Mouse (Mus musculus): ENCODE measurements around the gene Ercc8.

Gene Ercc8

DNA sequence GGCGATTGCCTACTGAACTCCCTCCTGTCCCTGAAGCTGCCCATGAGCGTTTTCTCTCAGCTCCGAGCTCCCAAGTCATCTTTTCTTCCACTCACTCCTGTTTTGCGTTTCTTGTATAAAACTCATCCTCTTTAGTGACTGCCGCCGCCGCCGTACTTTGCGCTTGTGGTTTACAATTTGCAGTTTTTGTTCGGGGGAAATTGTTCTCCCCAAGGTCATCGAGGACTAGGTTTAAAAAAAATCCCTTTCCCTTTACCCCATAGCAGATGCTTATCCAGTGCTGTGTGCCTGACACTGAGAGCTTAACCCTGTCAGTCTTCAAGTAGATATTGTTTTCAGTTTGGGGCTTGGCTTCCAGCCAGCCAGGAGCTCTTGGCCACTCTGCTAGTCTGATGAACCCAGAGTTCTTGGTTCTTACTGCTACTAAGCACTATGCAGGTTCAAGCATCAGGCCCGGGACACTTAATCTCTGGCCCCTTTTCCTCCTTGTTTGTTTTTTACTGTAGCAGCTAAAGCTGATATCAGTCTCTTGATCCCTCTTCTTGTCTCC, 56.8 kb downstream of the Ercc8 start:
- DNase-seq (ENCODE audit: low read depth, low spot score): no peak

DNA sequence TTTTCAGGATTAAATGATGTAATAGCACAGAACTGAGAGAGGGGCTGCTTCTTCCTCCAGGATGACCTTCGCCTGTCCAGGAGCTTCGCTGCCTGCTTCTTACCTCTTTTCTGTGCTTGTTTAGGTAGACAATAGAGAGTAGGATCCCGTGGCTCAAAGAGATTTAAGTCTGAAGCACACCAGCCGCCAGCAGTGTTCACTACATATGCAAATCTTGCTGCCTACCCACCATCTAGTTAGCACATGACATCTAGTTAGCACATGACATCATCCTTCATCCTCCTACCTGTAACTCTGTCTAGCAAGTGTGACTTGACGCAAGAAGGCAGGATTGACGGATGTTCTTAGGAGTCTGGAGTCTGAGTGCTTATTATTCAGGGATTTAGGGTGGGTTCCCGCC, 61.2 kb downstream of the Ercc8 start:
- DNase-seq (ENCODE audit: low read depth, low spot score): no peak

DNA sequence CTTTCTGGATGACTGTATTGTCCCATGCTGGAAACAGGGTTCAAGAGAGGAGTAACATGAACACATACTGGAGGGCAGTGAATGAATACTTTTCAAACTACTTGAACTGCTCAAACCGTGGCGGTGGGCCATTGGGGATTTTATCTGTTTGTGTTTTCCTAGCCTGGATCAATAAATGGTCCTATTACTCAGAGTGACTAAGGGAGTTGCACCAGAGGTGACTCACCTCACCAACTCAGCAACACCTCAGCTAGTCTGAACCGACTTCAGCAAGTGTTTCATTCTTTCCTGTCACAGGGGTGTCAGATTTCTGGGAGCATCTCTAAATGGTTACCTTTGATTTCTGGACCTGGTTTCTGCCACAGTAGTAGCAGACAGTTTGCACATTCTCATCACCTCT, 70.7 kb downstream of the Ercc8 start:
- no peak for DNase-seq (ENCODE audit: low read depth, low spot score)

- no peak for DNase-seq (ENCODE audit: low read depth, low spot score)
Observed at GRCm38 (mm10) chr13:108229634-108230330, 71.3 kb downstream of the Ercc8 start.

- DNase-seq (ENCODE audit: low read depth, low spot score): no peak
Observed at GRCm38 (mm10) chr13:108240012-108240411, 81.5 kb downstream of the Ercc8 start.

GRCm38 (mm10) chr13:108241715-108242114, 83.2 kb downstream of the Ercc8 start:
- no peak for DNase-seq (ENCODE audit: low read depth, low spot score)

Data from c-Kit-negative CD71-positive TER-119-positive erythroid progenitor cells, embryonic 14.5 days (primary cell).